Mouse (Mus musculus): Measurements from ENCODE around the gene Ptpn7.

DNA sequence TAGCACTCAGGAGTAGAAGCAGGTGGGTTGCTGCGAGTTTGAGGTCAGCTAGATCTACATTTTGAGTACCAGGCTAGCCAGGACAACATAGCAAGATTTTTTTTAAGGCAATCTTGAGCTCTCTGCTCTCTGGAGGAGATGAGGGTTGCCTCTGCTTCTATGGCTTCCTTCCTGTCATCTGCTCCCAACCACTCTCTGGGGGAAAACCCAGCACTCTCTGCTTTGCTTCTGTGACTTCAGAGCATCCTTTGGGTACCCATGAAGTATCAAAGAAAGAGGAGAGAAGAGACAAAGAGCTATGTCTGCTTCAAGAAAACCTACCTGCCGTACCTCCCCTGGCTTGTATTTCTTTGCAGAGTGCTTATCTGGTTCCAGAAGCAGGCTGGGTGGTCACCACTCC, 11.4 kb downstream of the Ptpn7 start:
- no peak for TF ChIP-seq GABPA (IDR thresholded peaks at IDR 0.05; ENCODE audit: low read depth, low read length)
- no peak for TF ChIP-seq POLR2AphosphoS2 (IDR thresholded peaks at IDR 0.05; ENCODE audit: low read length)
- no peak for TF ChIP-seq BHLHE40 (IDR thresholded peaks at IDR 0.05; ENCODE audit: borderline replicate concordance, low read depth, low read length)
- TF ChIP-seq ETS1 (IDR thresholded peaks at IDR 0.05; ENCODE audit: low read depth, low read length), result no peak
